Mouse (Mus musculus): ENCODE results near the gene Vmn2r88.

- TF ChIP-seq CTCF (IDR thresholded peaks at IDR 0.05) (no peak), EP300 (IDR thresholded peaks at IDR 0.05; ENCODE audit: insufficient read depth, low read depth, low read length) (no peak), POLR2A (IDR thresholded peaks at IDR 0.05; ENCODE audit: insufficient read depth, low read depth, low read length) (no peak)
Measured at GRCm38 (mm10) chr14:51435020-51435419, 24.4 kb downstream of the Vmn2r88 start.
